Comparison of ENCODE assay signal across 10 mouse cellular contexts in the genomic region with DNA sequence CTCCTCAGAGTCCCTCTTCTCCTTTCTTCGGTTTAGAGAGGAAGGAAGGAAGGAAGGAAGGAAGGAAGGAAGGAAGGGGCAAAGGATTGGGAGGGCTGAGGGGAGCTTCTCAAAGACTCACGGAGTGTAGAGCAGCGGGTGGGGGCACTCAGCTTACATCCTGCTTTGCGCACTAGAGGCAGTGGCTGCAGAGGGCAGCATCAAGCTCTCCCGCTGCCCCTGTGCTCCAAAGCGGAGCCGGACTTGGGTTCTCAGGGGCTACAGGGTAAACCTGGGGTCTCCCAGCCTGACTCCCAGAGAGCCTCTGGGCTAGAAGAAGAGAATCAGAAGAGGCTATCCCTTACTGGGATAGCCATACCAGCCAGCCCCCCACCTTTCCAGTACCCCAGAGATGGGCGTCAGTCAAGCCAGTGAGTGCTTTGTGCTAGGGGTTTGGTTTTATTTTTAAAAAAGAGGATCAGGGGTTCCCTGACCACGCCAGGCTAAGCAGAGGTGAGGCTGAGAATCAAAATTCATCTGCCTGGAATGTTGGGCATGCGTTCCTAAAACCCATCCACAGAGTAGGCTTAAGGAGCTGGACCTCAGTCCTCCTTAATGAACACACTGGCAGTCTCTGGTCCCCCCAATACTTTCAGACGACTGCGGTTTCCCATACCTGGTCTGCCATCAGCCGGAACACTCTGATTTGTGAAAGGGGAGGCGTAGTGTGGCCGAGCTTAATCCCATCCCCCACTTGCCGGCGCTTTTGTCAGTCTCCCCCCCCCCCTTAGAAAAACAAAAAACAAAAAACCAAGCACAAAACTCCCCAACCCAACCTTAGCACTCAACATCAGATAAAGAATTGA. TPM values are rescaled to one million over a fixed set of nuclear protein-coding genes. Genes with fewer than 3 reads are reported as not detected.
DNase-seq lines count a peak whose midpoint lies in the region; ATAC-seq and TF ChIP-seq lines count a peak whose summit lies in the region.
"Had no signal": no experiment of that assay in that cellular context is flagged by ENCODE, and none has a peak within 500 bp of the region (broad histone marks: within the 10 kb centered on the region; RNA-seq: fewer than 3 reads in every experiment).

No protein-coding gene starts in this region.

- no peak overlapping the region; the same call in 1 of the 2 replicates for H3K27ac ChIP-seq in lung, embryonic 16.5 days (ENCODE audit: low read length)
- H3K27ac ChIP-seq in intestine, postnatal 0 days (ENCODE audit: low read depth, low read length), result no peak overlapping the region
- H3K27ac ChIP-seq in stomach, embryonic 14.5 days (ENCODE audit: low read length), result no peak overlapping the region

- TF ChIP-seq CTCF in intestine, postnatal 0 days (IDR thresholded peaks at IDR 0.05; ENCODE audit: low read depth), result peak; percentile 33

- H3K4me1 ChIP-seq in lung, embryonic 16.5 days (replicated peaks; ENCODE audit: control insufficient read depth, insufficient read depth, low read length), result peaks cover 51% of the 10 kb centered on the region
- peaks cover 3% of the 10 kb centered on the region; the same call in 1 of the 2 replicates for H3K4me1 ChIP-seq in intestine, postnatal 0 days (replicated peaks; ENCODE audit: control insufficient read depth, insufficient read depth, low read length)
- H3K4me1 ChIP-seq in stomach, embryonic 14.5 days (ENCODE audit: control insufficient read depth, insufficient read depth, low read length), result peaks cover 40% of the 10 kb centered on the region

- peak overlapping the region; percentile 61 for H3K4me3 ChIP-seq in lung, embryonic 16.5 days (ENCODE audit: low read length)
- peak overlapping the region; percentile 54 for H3K4me3 ChIP-seq in intestine, postnatal 0 days (ENCODE audit: low read depth, low read length)
- H3K4me3 ChIP-seq in stomach, embryonic 14.5 days (ENCODE audit: low read depth, low read length), result peak overlapping the region; percentile 81

- peaks cover 37% of the 10 kb centered on the region for H3K27me3 ChIP-seq in lung, embryonic 16.5 days (ENCODE audit: control insufficient read depth, insufficient read depth, low read depth, low read length)
- H3K27me3 ChIP-seq in intestine, postnatal 0 days (replicated peaks; ENCODE audit: control insufficient read depth, insufficient read depth, low read length), result peaks cover 50% of the 10 kb centered on the region
- H3K27me3 ChIP-seq in stomach, embryonic 14.5 days (ENCODE audit: control insufficient read depth, insufficient read depth, low read length), result peaks cover 6% of the 10 kb centered on the region; the same call in 1 of the 2 replicates

- H3K9ac ChIP-seq in lung, embryonic 16.5 days (ENCODE audit: low read length), result peak overlapping the region; percentile 67
- H3K9ac ChIP-seq in intestine, postnatal 0 days (ENCODE audit: low read depth, low read length), result 0 out of 2 replicates have a peak overlapping the region, but pooled peaks have one; percentile 43
- peak overlapping the region; percentile 77 for H3K9ac ChIP-seq in stomach, embryonic 14.5 days (replicated peaks; ENCODE audit: low read depth, low read length)

- 5% methylated on average over 16 of the region's 17 CpGs for WGBS in lung, embryonic 16.5 days
- WGBS in intestine, postnatal 0 days, result 17% methylated on average over 16 of the region's 17 CpGs
- WGBS in stomach, embryonic 14.5 days, result 7% methylated on average over 16 of the region's 17 CpGs

- H3K9me3 ChIP-seq in lung, embryonic 16.5 days (ENCODE audit: control insufficient read depth, low read length), result no peaks in the 10 kb centered on the region
- no peaks in the 10 kb centered on the region for H3K9me3 ChIP-seq in intestine, postnatal 0 days (ENCODE audit: control insufficient read depth)
- H3K9me3 ChIP-seq in stomach, embryonic 14.5 days (ENCODE audit: control insufficient read depth, low read depth, low read length), result no peaks in the 10 kb centered on the region

- peak; percentile 62 for DNase-seq in cerebellum, postnatal 10 days
- DNase-seq in cerebellum, postnatal 36 days, result no peak
- no peak for DNase-seq in lung, postnatal 25 days (ENCODE audit: low spot score)
- DNase-seq in urinary bladder, postnatal 4 days (ENCODE audit: low spot score in 2 of 2), result no peak
- DNase-seq: heart, postnatal 4 days had no signal

- H3K36me3 ChIP-seq in lung, embryonic 16.5 days (ENCODE audit: control insufficient read depth, insufficient read depth, low read length), result no peaks in the 10 kb centered on the region
- no peaks in the 10 kb centered on the region for H3K36me3 ChIP-seq in intestine, postnatal 0 days (ENCODE audit: control insufficient read depth, insufficient read depth)
- H3K36me3 ChIP-seq in stomach, embryonic 14.5 days (ENCODE audit: control insufficient read depth, insufficient read depth, low read length), result no peaks in the 10 kb centered on the region

- no peak for ATAC-seq in lung, embryonic 16.5 days (ENCODE audit: low read depth)
- no peak for ATAC-seq in intestine, postnatal 0 days
- no peak for ATAC-seq in stomach, embryonic 14.5 days (ENCODE audit: insufficient number of reproducible peaks, insufficient read depth, low FRiP score, low read depth)
- ATAC-seq in megakaryocyte progenitor cell, adult 5-6 weeks (replicated peaks; ENCODE audit: poor library complexity), result no peak

- peak overlapping the region; percentile 95 for H3K4me2 ChIP-seq in lung, embryonic 16.5 days (ENCODE audit: low read depth, low read length)
- H3K4me2 ChIP-seq in intestine, postnatal 0 days (replicated peaks; ENCODE audit: low read depth), result peak overlapping the region; percentile 88
- H3K4me2 ChIP-seq in stomach, embryonic 14.5 days (replicated peaks; ENCODE audit: low read depth, low read length), result peak overlapping the region; percentile 82

RNA-seq across cellular contexts. Expression of a gene that starts 2.0 kb away (rescaled TPM):
- 6.6 and 7.0 TPM in 2 replicates for polyA plus RNA-seq in lung, embryonic 16.5 days (2015; fragmentation: Nextera tagmentation; extraction: Ambion mirVana)
- 1.2 and 1.4 TPM in 2 replicates for polyA plus RNA-seq in intestine, postnatal 0 days (2015; fragmentation: Nextera tagmentation; extraction: Ambion mirVana)
- 13.5 and 17.6 TPM in 2 replicates for polyA plus RNA-seq in stomach, embryonic 14.5 days (2014; fragmentation: Nextera tagmentation; extraction: Ambion mirVana)
- not detected in 2 replicates for total RNA-seq in megakaryocyte progenitor cell, adult 5-6 weeks (2015)
- not detected in 2 replicates for total RNA-seq in megakaryocyte progenitor cell, adult 5-6 weeks (2017)

RNA-seq across cellular contexts. Expression of a gene that starts 14.0 kb away (rescaled TPM):
- 0.08 TPM in 1 of 2 replicates, not detected in the other for polyA plus RNA-seq in lung, embryonic 16.5 days (2015; fragmentation: Nextera tagmentation; extraction: Ambion mirVana)
- polyA plus RNA-seq in intestine, postnatal 0 days (2015; fragmentation: Nextera tagmentation; extraction: Ambion mirVana), result not detected in 2 replicates
- polyA plus RNA-seq in stomach, embryonic 14.5 days (2014; fragmentation: Nextera tagmentation; extraction: Ambion mirVana), result 0.13 and 0.48 TPM in 2 replicates
- not detected in 2 replicates for total RNA-seq in megakaryocyte progenitor cell, adult 5-6 weeks (2015)
- not detected in 2 replicates for total RNA-seq in megakaryocyte progenitor cell, adult 5-6 weeks (2017)
- polyA plus RNA-seq: C2C12 had no signal

RNA-seq across cellular contexts. Expression of a gene that starts 27.8 kb away (rescaled TPM):
- 18.5 and 19.2 TPM in 2 replicates for polyA plus RNA-seq in lung, embryonic 16.5 days (2015; fragmentation: Nextera tagmentation; extraction: Ambion mirVana)
- 0.55 and 1.0 TPM in 2 replicates for polyA plus RNA-seq in intestine, postnatal 0 days (2015; fragmentation: Nextera tagmentation; extraction: Ambion mirVana)
- polyA plus RNA-seq in stomach, embryonic 14.5 days (2014; fragmentation: Nextera tagmentation; extraction: Ambion mirVana), result 7.5 and 11.1 TPM in 2 replicates
- not detected in 2 replicates for total RNA-seq in megakaryocyte progenitor cell, adult 5-6 weeks (2015)
- 0.03 TPM in 1 of 2 replicates, not detected in the other for total RNA-seq in megakaryocyte progenitor cell, adult 5-6 weeks (2017)

RNA-seq across cellular contexts. Expression of a gene that starts 49.6 kb away (rescaled TPM):
- polyA plus RNA-seq in lung, embryonic 16.5 days (2015; fragmentation: Nextera tagmentation; extraction: Ambion mirVana), result 8.4 and 8.7 TPM in 2 replicates
- 0.94 and 1.7 TPM in 2 replicates for polyA plus RNA-seq in intestine, postnatal 0 days (2015; fragmentation: Nextera tagmentation; extraction: Ambion mirVana)
- polyA plus RNA-seq in stomach, embryonic 14.5 days (2014; fragmentation: Nextera tagmentation; extraction: Ambion mirVana), result 1.6 and 2.1 TPM in 2 replicates
- total RNA-seq in megakaryocyte progenitor cell, adult 5-6 weeks (2015), result not detected in 2 replicates
- 0.20 and 2.5 TPM in 2 replicates for total RNA-seq in megakaryocyte progenitor cell, adult 5-6 weeks (2017)
- polyA plus RNA-seq: C2C12 had no signal

Comparison
In these comparisons a context has a peak if more than half of its experiments do, and no peak if none do; other contexts are left out.
1. DNase-seq: peak in cerebellum, postnatal 10 days (2 of 2); none in cerebellum, postnatal 36 days (0 of 2), lung, postnatal 25 days (single experiment) and urinary bladder, postnatal 4 days (0 of 2).
2. Peak in every context shown above with its lines, with median percentiles within 50 percentile points of each other: H3K4me2 ChIP-seq, H3K4me3 ChIP-seq and H3K9ac ChIP-seq.